Mouse (Mus musculus) small intestine, adult 2 months (tissue): ENCODE results near the gene Cluh. TPM values are rescaled to one million over a fixed set of nuclear protein-coding genes. Genes with fewer than 3 reads are reported as not detected.
A peak's percentile ranks its signal among the peaks of the same experiment; 100 is the strongest.

Source experiments
- H3K27ac ChIP-seq: fragments of 200-500 bp; 2 replicates; pipeline ENCODE4 v1.5.1; 2012; ENCODE audit warnings: low read depth, low read length, control low read depth, inconsistent platforms; ENCODE audit not compliant: insufficient read depth
- H3K27me3 ChIP-seq: fragments of 200-500 bp; 2 replicates; pipeline ENCODE4 v1.6.1; 2012; ENCODE audit warnings: mild to moderate bottlenecking, moderate library complexity, low read length, inconsistent platforms; ENCODE audit not compliant: control insufficient read depth, insufficient read depth
- H3K36me3 ChIP-seq: fragments of 200-500 bp; 2 replicates; pipeline ENCODE4 v1.6.1; 2012; ENCODE audit warnings: mild to moderate bottlenecking, low read length, control low read depth, inconsistent platforms; ENCODE audit not compliant: control insufficient read depth, insufficient read depth
- H3K4me1 ChIP-seq: fragments of 200-500 bp; 2 replicates; pipeline ENCODE4 v1.6.1; 2012; ENCODE audit warnings: low read length, inconsistent platforms, mixed read lengths; ENCODE audit not compliant: control insufficient read depth, insufficient read depth, insufficient read length
- H3K4me3 ChIP-seq: fragments of 200-500 bp; 2 replicates; pipeline ENCODE4 v1.5.1; 2012; ENCODE audit warnings: low read depth, mild to moderate bottlenecking, control low read depth, inconsistent platforms, low read length, moderate library complexity
- CTCF ChIP-seq: fragments of 200-500 bp; IDR thresholded peaks from 2 replicates; pipeline ENCODE4 v1.5.1; 2012; ENCODE audit warnings: low read depth, mild to moderate bottlenecking, control low read depth, inconsistent platforms, low read length, moderate library complexity, mixed read lengths; ENCODE audit not compliant: insufficient replicate concordance, insufficient read length; ENCODE audit errors: extremely low read depth
- POLR2A ChIP-seq: fragments of 200-500 bp; IDR thresholded peaks from 2 replicates; pipeline ENCODE4 v1.6.1; 2012; ENCODE audit warnings: low read depth, mild to moderate bottlenecking, control low read depth, inconsistent platforms, low read length, moderate library complexity
- WGBS: fragments of 180-500 bp; shearing (Covaris S2); methylation state at CpG from one replicate; pipeline ENCODE4 v1.1.7; 2018; 5-methylcytosine and 5-hydroxymethylcytosine counted together
- polyA plus RNA-seq: library from polyadenylated mRNA; depleted of rRNA; stranded (reverse); fragments of >200 nt; gene quantifications from 2 replicates; pipeline ENCODE4 v1.2.3, GENCODE M21; 2012

Gene Cluh
- polyA plus RNA-seq, 1 experiment, result 49.0 TPM

- Histone ChIP-seq H3K4me3 (no peak overlapping the region), H3K27me3 (no peaks in the 10 kb centered on the region), H3K27ac (peak overlapping the region; percentile 90), H3K4me1 (peaks cover 28% of the 10 kb centered on the region), H3K36me3 (no peaks in the 10 kb centered on the region)
- no peak for TF ChIP-seq POLR2A
- no peak for TF ChIP-seq CTCF
- WGBS, result 47% methylated on average over 1 of the region's 1 CpGs
Measured at GRCm38 (mm10) chr11:74647966-74648365, 1.3 kb upstream of the Cluh start.

- no peak for TF ChIP-seq POLR2A
- TF ChIP-seq CTCF, result no peak
- Histone ChIP-seq H3K4me1 (peaks cover 31% of the 10 kb centered on the region), H3K27me3 (no peaks in the 10 kb centered on the region), H3K4me3 (peak overlapping the region; percentile 85), H3K36me3 (0 out of 2 replicates have a peak, but pooled peaks cover 2% of the 10 kb centered on the region), H3K27ac (peak overlapping the region; percentile 90)
- WGBS, result 6% methylated on average over 1 of the region's 1 CpGs
Measured at GRCm38 (mm10) chr11:74648676-74649075, 619 bp upstream of the Cluh start.

- H3K4me1 ChIP-seq, result peaks cover 26% of the 10 kb centered on the region
- TF ChIP-seq CTCF (no peak), POLR2A (0 out of 2 replicates have a peak, but pooled peaks have one; percentile 1)
- WGBS, result under 1% methylated on average over 53 of the region's 53 CpGs
- H3K27ac ChIP-seq, result peak overlapping the region; percentile 62
- 0 out of 2 replicates have a peak, but pooled peaks cover 2% of the 10 kb centered on the region for H3K36me3 ChIP-seq
- H3K4me3 ChIP-seq, result peak overlapping the region; percentile 85
- H3K27me3 ChIP-seq, result no peaks in the 10 kb centered on the region
Measured at GRCm38 (mm10) chr11:74649647-74650551, 604 bp downstream of the Cluh start.

GRCm38 (mm10) chr11:74650576-74651100 is 1.3 kb downstream of the Cluh start:
- H3K27ac ChIP-seq, result peak overlapping the region; percentile 31
- 18% methylated on average over 4 of the region's 4 CpGs for WGBS
- H3K27me3 ChIP-seq, result no peaks in the 10 kb centered on the region
- H3K36me3 ChIP-seq, result 0 out of 2 replicates have a peak, but pooled peaks cover 2% of the 10 kb centered on the region
- peak overlapping the region; percentile 85 for H3K4me3 ChIP-seq
- no peak for TF ChIP-seq CTCF
- TF ChIP-seq POLR2A, result no peak
- peaks cover 26% of the 10 kb centered on the region for H3K4me1 ChIP-seq

- no peak overlapping the region for H3K4me3 ChIP-seq
- no peak overlapping the region for H3K27ac ChIP-seq
- H3K27me3 ChIP-seq, result no peaks in the 10 kb centered on the region
- 56% methylated on average over 4 of the region's 4 CpGs for WGBS
- peaks cover 24% of the 10 kb centered on the region for H3K4me1 ChIP-seq
- TF ChIP-seq CTCF (no peak), POLR2A (no peak)
- H3K36me3 ChIP-seq, result peaks cover 14% of the 10 kb centered on the region
Measured at GRCm38 (mm10) chr11:74652791-74653191, 3.5 kb downstream of the Cluh start.

- Histone ChIP-seq H3K27ac (no peak overlapping the region), H3K4me1 (peaks cover 20% of the 10 kb centered on the region)
Measured at GRCm38 (mm10) chr11:74653385-74653784, 4.1 kb downstream of the Cluh start.

GRCm38 (mm10) chr11:74655941-74656340 is 6.6 kb downstream of the Cluh start:
- peaks cover 14% of the 10 kb centered on the region for H3K4me1 ChIP-seq
- H3K27ac ChIP-seq, result no peak overlapping the region
- 73% methylated on average over 3 of the region's 3 CpGs for WGBS
- H3K4me3 ChIP-seq, result no peak overlapping the region
- H3K27me3 ChIP-seq, result no peaks in the 10 kb centered on the region
- no peak for TF ChIP-seq CTCF
- TF ChIP-seq POLR2A, result no peak
- peaks cover 45% of the 10 kb centered on the region for H3K36me3 ChIP-seq

More at GRCm38 (mm10) chr11:74653385-74653784, 4.1 kb downstream of the Cluh start:
- Histone ChIP-seq H3K27me3 (no peaks in the 10 kb centered on the region), H3K36me3 (peaks cover 20% of the 10 kb centered on the region), H3K4me3 (no peak overlapping the region)
- no peak for TF ChIP-seq CTCF
- no peak for TF ChIP-seq POLR2A
- WGBS, result 44% methylated on average over 6 of the region's 6 CpGs
